Mouse (Mus musculus) intestine, embryonic 15.5 days (tissue): ENCODE measurements around the gene Golga4. TPM values are rescaled to one million over a fixed set of nuclear protein-coding genes. Genes with fewer than 3 reads are reported as not detected.
A peak's percentile ranks its signal among the peaks of the same experiment; 100 is the strongest.

Experiments used
- ATAC-seq: fragments of 200-750 bp; cut with Nextera tagmentation; 2 replicates; pipeline ENCODE4 v1.8.0; 2017; ENCODE audit warnings: moderate TSS enrichment, moderate library complexity
- H3K27ac ChIP-seq: fragments of 300-500 bp; sonication (generic); 2 replicates; pipeline ENCODE4 v1.5.1; 2015; ENCODE audit warnings: mild to moderate bottlenecking, inconsistent platforms
- H3K27me3 ChIP-seq: fragments of 300-500 bp; sonication (generic); replicated peaks from 2 replicates; pipeline ENCODE4 v1.6.1; 2015; ENCODE audit warnings: inconsistent platforms
- H3K36me3 ChIP-seq: fragments of 300-500 bp; sonication (generic); 2 replicates; pipeline ENCODE4 v1.6.1; 2015; ENCODE audit warnings: inconsistent platforms
- H3K4me1 ChIP-seq: fragments of 300-500 bp; sonication (generic); replicated peaks from 2 replicates; pipeline ENCODE4 v1.6.1; 2015; ENCODE audit warnings: inconsistent platforms
- H3K4me2 ChIP-seq: fragments of 300-500 bp; sonication (generic); replicated peaks from 2 replicates; pipeline ENCODE4 v1.6.1; 2015; ENCODE audit warnings: mild to moderate bottlenecking, inconsistent platforms
- H3K4me3 ChIP-seq: fragments of 300-500 bp; sonication (generic); replicated peaks from 2 replicates; pipeline ENCODE4 v1.5.1; 2015; ENCODE audit warnings: inconsistent platforms
- H3K9ac ChIP-seq: fragments of 300-500 bp; sonication (generic); 2 replicates; pipeline ENCODE4 v1.6.1; 2015; ENCODE audit warnings: inconsistent platforms
- H3K9me3 ChIP-seq: fragments of 300-500 bp; sonication (generic); 2 replicates; pipeline ENCODE4 v1.6.1; 2016; ENCODE audit warnings: inconsistent platforms
- WGBS: fragments of 180-500 bp; shearing (Covaris S2); methylation state at CpG from one replicate; pipeline ENCODE4 v1.1.7; 2015; 5-methylcytosine and 5-hydroxymethylcytosine counted together
- polyA plus RNA-seq: library from polyadenylated mRNA; unstranded; fragments of >200 nt; fragmentation: Nextera tagmentation; extraction: Ambion mirVana; gene quantifications from 2 replicates; pipeline ENCODE4 v1.2.1, GENCODE M21; 2015

Golga4 gene
- polyA plus RNA-seq, 1 experiment from 2014 or later, result 59.5 TPM

DNA sequence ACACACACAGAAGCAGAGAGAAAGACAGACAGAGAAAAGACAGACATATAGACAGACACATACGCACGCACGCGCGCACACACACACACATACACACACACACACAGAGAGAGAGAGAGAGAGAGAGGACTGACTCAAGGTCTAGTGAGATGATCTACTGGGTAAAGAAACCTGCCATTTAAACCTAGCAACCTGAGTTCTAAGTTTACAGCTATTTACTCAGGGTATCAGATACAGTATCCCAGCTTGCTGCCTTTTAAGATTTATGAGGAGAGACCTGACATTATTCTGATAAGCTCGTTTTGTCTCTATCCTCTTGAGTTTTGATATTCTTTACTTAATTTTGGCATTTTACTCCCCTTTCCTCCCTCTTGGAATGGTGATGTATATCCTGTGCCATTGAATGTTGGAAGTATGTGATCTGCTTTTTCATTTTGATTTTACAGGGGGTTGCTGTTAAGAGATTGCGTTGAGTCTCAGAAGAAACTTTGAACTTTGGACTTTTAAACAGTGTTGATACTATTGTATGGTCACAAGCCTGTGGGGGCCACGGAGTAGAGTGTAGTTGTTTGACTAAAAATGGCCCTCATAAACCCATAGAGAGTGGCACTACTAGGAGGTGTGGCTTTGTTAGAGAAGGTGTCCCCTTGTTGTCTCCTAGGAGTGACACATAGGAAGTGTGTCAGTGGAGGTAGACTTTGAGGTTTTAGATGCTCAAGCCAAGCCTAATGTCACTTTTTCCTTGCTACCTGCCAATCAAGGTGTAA lies 13.0 kb upstream of the Golga4 start:
- no peak overlapping the region for H3K4me2 ChIP-seq
- H3K9me3 ChIP-seq, result no peaks in the 10 kb centered on the region
- no peak overlapping the region for H3K9ac ChIP-seq
- WGBS, result 55% methylated on average over 8 of the region's 8 CpGs
- H3K4me3 ChIP-seq, result no peak overlapping the region
- peaks cover 7% of the 10 kb centered on the region for H3K4me1 ChIP-seq
- peak; percentile 83 for ATAC-seq
- H3K27ac ChIP-seq, result peak overlapping the region; percentile 33; the same call in 1 of the 2 replicates
- no peaks in the 10 kb centered on the region for H3K36me3 ChIP-seq
- H3K27me3 ChIP-seq, result peaks cover 8% of the 10 kb centered on the region; the same call in 1 of the 2 replicates

DNA sequence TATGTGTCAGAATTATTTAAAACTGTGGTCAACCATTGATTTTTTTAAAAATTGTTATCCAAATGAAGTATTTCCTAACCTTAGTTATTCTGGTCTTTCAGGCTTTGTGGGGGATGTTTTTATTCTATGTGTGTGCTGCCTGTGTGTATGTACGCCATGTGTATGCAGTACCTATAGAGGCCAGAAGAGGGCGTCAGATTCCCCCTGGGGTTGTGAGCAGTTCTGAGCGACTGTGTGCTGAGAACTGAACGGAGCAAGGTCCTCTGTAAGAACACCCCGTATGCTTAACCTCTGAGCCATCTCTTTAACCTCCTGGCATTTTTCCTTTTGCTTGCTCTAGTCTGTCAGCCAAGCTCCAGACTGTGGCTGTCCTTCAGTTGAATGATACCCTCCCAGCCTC lies 12.0 kb upstream of the Golga4 start:
- Histone ChIP-seq H3K9me3 (no peaks in the 10 kb centered on the region), H3K4me2 (no peak overlapping the region), H3K9ac (no peak overlapping the region), H3K4me1 (peaks cover 3% of the 10 kb centered on the region), H3K27me3 (peaks cover 2% of the 10 kb centered on the region; the same call in 1 of the 2 replicates), H3K4me3 (no peak overlapping the region), H3K36me3 (no peaks in the 10 kb centered on the region), H3K27ac (no peak overlapping the region)
- WGBS, result 87% methylated on average over 5 of the region's 5 CpGs
- ATAC-seq, result no peak

DNA sequence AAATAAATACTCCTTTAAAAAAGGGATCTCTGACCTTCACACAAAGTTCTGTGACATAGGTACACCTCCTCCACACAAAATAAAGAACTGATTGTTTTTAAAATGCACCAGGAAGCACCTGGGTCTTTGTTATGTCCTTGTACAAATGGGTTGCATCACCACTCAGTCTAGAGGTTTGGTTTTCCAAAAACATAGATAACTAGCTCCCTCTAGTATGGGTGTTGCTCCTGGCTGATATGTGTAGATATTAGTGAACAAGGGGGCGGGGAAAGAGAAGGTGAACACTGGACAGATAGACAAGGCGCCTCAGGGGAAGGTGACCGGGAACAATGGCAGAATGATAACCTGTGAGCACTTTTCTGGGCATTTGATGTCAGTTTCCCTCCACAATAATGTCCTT lies 10.1 kb upstream of the Golga4 start:
- Histone ChIP-seq H3K27me3 (no peaks in the 10 kb centered on the region), H3K4me2 (no peak overlapping the region), H3K27ac (no peak overlapping the region), H3K4me1 (no peaks in the 10 kb centered on the region), H3K9ac (no peak overlapping the region), H3K36me3 (no peaks in the 10 kb centered on the region), H3K9me3 (no peaks in the 10 kb centered on the region), H3K4me3 (no peak overlapping the region)
- WGBS, result 84% methylated on average over 3 of the region's 3 CpGs
- no peak for ATAC-seq

DNA sequence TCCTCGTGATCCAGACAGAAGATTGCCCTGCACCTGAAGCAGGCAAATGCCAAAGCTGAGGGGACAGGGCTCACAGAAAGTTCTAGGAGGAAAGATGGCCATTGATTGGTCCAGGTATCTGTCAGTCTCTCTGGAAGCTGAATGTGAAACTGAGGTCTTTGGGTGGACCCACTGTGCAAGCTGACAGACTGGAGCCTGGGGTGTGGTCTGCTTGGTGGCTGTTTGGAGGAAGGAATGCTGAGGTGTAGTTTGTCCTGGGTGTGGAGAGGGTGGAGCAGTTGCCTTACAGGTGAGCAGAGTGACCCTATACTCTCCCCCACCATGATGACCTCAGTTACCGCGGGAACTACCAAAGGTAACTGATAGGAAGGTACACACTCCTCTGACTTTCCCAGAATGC lies 9.1 kb upstream of the Golga4 start:
- H3K4me2 ChIP-seq, result no peak overlapping the region
- no peaks in the 10 kb centered on the region for H3K4me1 ChIP-seq
- ATAC-seq, result peak; percentile 94
- H3K9ac ChIP-seq, result no peak overlapping the region
- 60% methylated on average over 3 of the region's 3 CpGs for WGBS
- no peak overlapping the region for H3K4me3 ChIP-seq
- H3K9me3 ChIP-seq, result no peaks in the 10 kb centered on the region
- H3K27me3 ChIP-seq, result no peaks in the 10 kb centered on the region
- H3K27ac ChIP-seq, result peak overlapping the region; percentile 51
- no peaks in the 10 kb centered on the region for H3K36me3 ChIP-seq

DNA sequence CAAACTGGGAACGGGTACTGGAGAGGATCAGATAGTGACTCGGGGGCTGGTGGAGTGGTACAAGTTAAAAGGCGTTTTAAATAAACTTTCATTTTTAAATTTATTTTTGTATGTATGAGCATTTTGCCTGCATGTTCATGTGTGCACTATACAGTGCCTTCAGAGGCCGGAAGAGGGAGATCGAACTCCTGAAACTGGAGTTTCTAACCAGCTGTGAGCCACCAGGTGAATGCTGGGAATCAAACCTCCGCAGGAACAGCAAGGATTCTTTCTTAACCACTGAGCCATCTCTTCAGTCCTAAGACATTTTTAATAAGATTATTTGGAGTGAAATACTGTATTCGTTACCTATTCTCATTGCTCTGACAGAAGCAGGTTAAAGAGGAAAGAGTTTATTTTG lies 8.0 kb upstream of the Golga4 start:
- Histone ChIP-seq H3K4me2 (no peak overlapping the region), H3K27ac (no peak overlapping the region), H3K36me3 (no peaks in the 10 kb centered on the region), H3K27me3 (no peaks in the 10 kb centered on the region), H3K9ac (no peak overlapping the region), H3K4me3 (no peak overlapping the region), H3K9me3 (no peaks in the 10 kb centered on the region), H3K4me1 (no peaks in the 10 kb centered on the region)
- ATAC-seq, result no peak
- 65% methylated on average over 7 of the region's 7 CpGs for WGBS

DNA sequence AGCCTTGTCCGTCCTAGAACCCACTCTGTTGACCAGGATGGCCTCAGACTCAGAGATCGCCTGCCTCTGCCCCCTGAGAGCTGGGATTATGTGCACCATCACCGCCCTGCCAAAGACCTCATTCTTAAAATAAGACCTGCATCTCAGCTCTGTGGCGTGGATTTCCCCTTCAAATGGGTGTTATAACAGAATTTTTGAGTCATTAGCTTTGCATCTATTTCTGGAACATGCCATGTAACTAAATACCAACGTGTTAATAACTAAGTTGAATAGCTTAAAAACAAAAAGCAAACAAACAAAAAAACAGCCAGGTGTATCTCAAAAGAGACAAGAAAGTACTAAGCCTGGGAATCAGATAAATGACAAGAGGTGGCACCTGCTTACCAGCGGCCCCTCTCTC lies 5.1 kb upstream of the Golga4 start:
- H3K27me3 ChIP-seq, result no peaks in the 10 kb centered on the region
- no peaks in the 10 kb centered on the region for H3K4me1 ChIP-seq
- H3K36me3 ChIP-seq, result no peaks in the 10 kb centered on the region
- no peak overlapping the region for H3K4me2 ChIP-seq
- no peaks in the 10 kb centered on the region for H3K9me3 ChIP-seq
- 87% methylated on average over 6 of the region's 6 CpGs for WGBS
- no peak overlapping the region for H3K4me3 ChIP-seq
- no peak overlapping the region for H3K27ac ChIP-seq
- H3K9ac ChIP-seq, result no peak overlapping the region
- ATAC-seq, result no peak

DNA sequence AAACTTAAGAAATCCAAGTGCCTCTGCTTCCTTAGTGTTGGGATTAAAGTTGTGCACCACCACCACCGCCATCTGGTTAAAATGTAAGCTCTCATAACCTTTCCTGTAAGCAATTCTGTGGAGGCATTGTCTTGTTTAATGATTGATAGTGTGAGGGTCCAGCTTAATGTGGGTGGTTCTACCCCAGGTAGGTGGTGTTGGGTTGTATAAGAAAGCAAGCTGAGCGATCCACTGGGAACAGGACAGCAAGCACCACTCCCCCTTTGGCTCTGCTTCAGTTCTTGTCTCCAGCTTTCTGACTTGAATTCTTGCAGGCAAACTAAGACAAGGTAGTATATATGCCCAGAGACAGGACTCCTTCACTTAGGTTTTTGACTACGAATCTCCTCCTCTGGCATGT lies 1.4 kb upstream of the Golga4 start:
- WGBS, result 71% methylated on average over 3 of the region's 3 CpGs

DNA sequence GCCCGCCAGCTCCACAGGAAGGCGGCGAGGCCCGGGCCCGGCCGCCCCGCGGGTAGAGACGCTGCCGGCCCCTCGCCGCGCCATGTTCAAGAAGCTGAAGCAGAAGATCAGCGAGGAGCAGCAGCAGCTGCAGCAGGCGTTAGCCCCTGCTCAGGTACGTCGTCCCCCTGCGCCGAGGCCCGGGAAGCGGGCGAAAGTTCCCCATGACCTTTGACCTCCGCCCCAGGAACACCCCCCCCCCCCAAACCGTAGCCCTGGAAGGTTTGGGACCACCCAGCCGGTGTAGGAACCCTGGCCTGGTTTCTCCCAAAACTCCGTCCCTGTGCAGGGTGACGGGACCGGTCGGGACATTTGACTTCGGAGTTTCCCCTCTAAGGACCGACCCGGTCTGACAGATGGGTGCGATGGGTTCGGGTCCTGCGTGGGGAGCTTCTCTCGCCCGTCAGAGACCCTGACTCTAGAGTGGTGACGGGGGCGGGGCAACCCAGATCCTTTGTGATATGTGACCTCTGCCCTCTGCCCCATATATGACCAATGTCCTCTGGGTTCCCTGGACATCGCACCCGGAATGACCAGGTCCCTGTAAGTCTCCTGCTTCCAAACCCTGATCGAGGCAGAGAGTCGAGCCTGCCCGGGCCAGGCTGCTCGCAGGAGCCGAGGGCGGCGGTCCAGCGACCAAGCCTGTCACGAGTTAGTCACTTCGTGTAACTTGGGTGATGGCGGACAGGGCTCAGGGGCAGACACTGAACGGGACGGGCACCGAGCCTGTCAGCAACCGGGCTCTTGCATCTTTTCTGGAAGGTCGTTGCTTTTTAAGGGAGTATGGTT lies 551 bp downstream of the Golga4 start:
- Histone ChIP-seq H3K9me3 (no peaks in the 10 kb centered on the region), H3K9ac (peak overlapping the region; percentile 89), H3K4me2 (peak overlapping the region; percentile 94), H3K4me3 (peak overlapping the region; percentile 92), H3K36me3 (no peaks in the 10 kb centered on the region), H3K27ac (peak overlapping the region; percentile 84), H3K4me1 (peaks cover 29% of the 10 kb centered on the region), H3K27me3 (no peaks in the 10 kb centered on the region)
- WGBS, result under 1% methylated on average over 57 of the region's 57 CpGs
- ATAC-seq, result peak; percentile 48

More for the DNA sequence above, 1.4 kb upstream of the Golga4 start:
- Histone ChIP-seq H3K9me3 (no peaks in the 10 kb centered on the region), H3K36me3 (no peaks in the 10 kb centered on the region), H3K4me3 (no peak overlapping the region), H3K27ac (no peak overlapping the region), H3K4me1 (peaks cover 15% of the 10 kb centered on the region), H3K4me2 (no peak overlapping the region), H3K27me3 (no peaks in the 10 kb centered on the region), H3K9ac (no peak overlapping the region)
- ATAC-seq, result peak; percentile 13

DNA sequence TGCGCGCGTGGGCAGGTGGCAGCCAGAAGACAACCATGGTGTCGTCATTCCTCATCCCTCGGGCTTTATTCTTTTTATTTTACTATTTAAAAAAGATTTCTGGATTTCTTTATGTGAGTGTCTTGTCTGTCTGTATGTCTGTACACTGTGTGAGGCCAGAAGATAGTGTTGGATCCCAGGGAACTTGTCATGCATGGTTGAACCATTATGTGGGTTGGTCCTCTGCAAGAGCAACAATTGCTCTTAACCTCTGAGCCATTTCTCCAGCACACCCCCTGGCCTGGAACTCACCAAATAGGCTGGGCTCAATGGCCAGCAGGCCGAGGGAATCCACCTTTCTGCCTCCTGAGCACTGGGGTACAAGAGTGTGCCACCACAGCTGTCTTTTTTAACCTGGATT lies 1.5 kb downstream of the Golga4 start:
- peak overlapping the region; percentile 94 for H3K4me2 ChIP-seq
- WGBS, result 81% methylated on average over 6 of the region's 6 CpGs
- H3K9me3 ChIP-seq, result no peaks in the 10 kb centered on the region
- no peak overlapping the region for H3K9ac ChIP-seq
- ATAC-seq, result no peak
- no peaks in the 10 kb centered on the region for H3K27me3 ChIP-seq
- no peaks in the 10 kb centered on the region for H3K36me3 ChIP-seq
- H3K27ac ChIP-seq, result no peak overlapping the region
- H3K4me3 ChIP-seq, result peak overlapping the region; percentile 92
- H3K4me1 ChIP-seq, result peaks cover 34% of the 10 kb centered on the region

DNA sequence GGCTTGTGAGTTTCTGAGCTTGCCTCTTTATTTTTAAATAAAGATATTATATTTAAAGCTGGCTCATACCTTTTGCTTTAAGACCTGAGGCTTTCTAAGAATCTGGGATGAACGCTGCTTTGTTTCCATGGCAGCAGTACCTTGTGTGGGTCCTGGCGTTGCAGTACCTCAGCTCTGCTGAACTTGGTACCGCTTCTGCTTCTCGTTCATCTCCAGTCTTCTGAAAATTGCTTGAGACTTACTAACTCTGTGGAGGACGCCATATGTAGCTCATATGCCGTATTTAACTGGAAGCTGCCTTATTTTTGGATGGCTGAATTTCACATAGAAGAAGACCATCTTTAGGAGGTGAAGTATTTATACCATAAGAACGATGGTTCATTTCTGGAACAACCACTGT lies 2.5 kb downstream of the Golga4 start:
- ATAC-seq, result no peak
- Histone ChIP-seq H3K27me3 (no peaks in the 10 kb centered on the region), H3K4me2 (peak overlapping the region; percentile 20; the same call in 1 of the 2 replicates), H3K9me3 (no peaks in the 10 kb centered on the region), H3K36me3 (no peaks in the 10 kb centered on the region), H3K4me1 (peaks cover 34% of the 10 kb centered on the region), H3K4me3 (no peak overlapping the region), H3K27ac (no peak overlapping the region), H3K9ac (no peak overlapping the region)
- 81% methylated on average over 7 of the region's 7 CpGs for WGBS

DNA sequence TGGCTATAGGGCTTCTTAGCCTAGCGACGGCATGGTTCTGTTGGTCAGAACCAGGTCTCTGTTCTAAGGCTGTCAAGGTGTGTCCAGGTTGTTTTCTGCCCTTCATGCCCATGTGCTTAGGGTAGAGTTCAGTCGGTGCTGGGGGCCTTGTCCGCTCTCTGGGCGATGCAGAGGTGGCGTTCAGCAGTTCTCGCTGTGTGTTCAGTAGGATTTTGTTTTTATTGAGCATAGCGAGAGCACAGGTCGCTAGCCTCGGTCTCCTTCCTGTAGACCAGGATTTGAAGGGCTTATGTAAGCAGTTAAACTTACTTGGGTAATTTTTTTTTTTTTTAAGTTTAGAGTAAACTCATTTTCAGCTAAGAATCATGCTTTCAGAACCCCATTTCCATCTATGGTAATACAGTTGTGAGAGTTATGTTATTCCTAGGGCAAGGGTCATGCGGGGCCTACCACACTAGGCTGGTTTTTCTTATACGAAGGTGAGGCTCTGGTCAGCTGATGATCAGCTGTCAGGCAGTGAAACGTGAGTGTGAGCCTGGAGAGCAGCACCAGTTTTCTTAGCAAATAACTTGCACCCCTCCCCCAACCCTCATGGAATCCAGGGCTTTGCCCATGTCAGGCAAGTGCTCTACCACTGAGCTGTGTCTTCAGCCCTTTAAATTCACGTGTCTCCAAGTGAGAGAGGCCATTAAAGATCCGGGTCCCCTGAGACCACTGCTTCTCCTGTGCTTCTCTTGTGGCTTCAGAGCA lies 5.0 kb downstream of the Golga4 start:
- 62% methylated on average over 15 of the region's 15 CpGs for WGBS
- Histone ChIP-seq H3K4me1 (peaks cover 34% of the 10 kb centered on the region), H3K9ac (no peak overlapping the region), H3K27ac (peak overlapping the region; percentile 40), H3K27me3 (no peaks in the 10 kb centered on the region), H3K9me3 (no peaks in the 10 kb centered on the region), H3K4me2 (no peak overlapping the region; the same call in 1 of the 2 replicates), H3K36me3 (peaks cover 7% of the 10 kb centered on the region; the same call in 1 of the 2 replicates), H3K4me3 (no peak overlapping the region)
- ATAC-seq, result 0 out of 2 replicates have a peak, but pooled peaks have one; percentile 8
